Mouse (Mus musculus) MEL (cell line): ENCODE results near the gene Morc3.

Source experiments
- CTCF ChIP-seq, 3 experiments: IDR thresholded peaks in 2 of 3; conservative IDR thresholded peaks in 1 of 3; 2 replicates each; pipeline ENCODE4 v1.5.1; 2011 to 2012; ENCODE audit warnings: low read length in 3 of 3, low read depth in 2 of 3, mild to moderate bottlenecking in 2 of 3, improper control_type of control experiment in 1 of 3, inconsistent platforms in 1 of 3, mixed read lengths in 1 of 3, moderate library complexity in 1 of 3; ENCODE audit not compliant: control insufficient read depth in 1 of 3, insufficient read depth in 1 of 3, poor library complexity in 1 of 3, severe bottlenecking in 1 of 3
- POLR2AphosphoS2 ChIP-seq: IDR thresholded peaks from 2 replicates; pipeline ENCODE4 v1.6.1; 2011; ENCODE audit warnings: low read length, improper control_type of control experiment
- RAD21 ChIP-seq: IDR thresholded peaks from 2 replicates; pipeline ENCODE4 v1.6.1; 2011; ENCODE audit warnings: mild to moderate bottlenecking, low read depth, low read length, improper control_type of control experiment

DNA sequence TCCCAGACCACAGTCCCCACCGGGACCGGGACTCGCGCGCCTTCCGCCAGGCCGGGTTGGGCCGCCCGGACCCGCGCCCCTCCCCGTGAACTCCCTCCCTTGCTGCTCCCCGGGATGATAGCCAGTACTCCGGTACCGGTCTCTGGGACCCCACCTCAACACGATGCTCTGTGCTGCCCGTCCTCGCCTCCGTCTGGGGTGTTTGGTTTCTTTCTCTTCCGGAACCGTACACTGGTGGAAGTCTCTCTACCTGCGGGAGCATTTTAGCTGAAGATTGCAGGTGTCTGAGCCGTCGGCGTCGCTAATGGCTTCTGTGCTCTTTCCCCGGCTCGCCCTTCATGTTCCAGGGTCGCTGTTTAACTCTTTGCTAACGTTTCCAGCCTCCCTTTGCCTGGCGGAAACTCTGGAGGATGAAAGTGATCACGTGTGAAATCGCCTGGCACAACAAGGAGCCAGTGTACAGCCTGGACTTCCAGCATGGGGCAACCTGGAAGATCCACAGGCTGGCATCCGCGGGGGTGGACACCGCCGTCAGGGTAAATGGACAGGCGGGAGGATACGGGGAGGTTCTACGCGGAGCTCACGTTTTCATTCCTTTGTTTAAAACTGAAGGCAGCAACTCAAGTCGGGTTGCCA is 52.3 kb downstream of the Morc3 start:
- TF ChIP-seq CTCF (IDR thresholded peaks at IDR 0.05 in 2 of 3, conservative IDR thresholded peaks at IDR 0.05 in 1 of 3; ENCODE audit: control insufficient read depth in 1 of 3, insufficient read depth in 1 of 3, low read depth in 2 of 3, low read length in 3 of 3, poor library complexity in 1 of 3, severe bottlenecking in 1 of 3) (no peak), RAD21 (no peak), POLR2AphosphoS2 (no peak)
